Mouse (Mus musculus): ENCODE results near the gene Col4a3. TPM values are rescaled to one million over a fixed set of nuclear protein-coding genes. Genes with fewer than 3 reads are reported as not detected.

The Col4a3 gene
- polyA plus RNA-seq, 1 experiment from 2014 or later = 0.38 TPM

DNA sequence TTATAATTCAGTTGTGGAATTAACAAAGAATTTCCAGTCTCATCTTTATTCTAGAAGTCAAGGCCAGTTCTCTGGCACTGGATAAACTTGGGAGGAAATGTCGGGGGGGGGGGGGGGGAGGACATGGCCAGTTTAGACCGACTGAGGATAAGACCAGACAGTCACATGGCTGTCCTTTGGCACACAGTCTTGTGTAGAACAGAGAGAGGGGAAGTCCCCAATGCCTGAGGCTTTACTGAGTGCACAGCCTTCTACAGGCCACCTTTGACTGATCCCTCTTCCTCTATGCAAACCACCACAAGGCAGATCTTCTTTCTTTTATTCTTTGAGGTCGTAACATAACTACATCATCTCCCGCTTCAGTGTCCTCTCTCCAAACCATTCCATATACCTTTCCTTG lies 49.6 kb downstream of the Col4a3 start:
- 49% methylated on average over 4 of the region's 4 CpGs for WGBS (ENCODE audit: insufficient replicate concordance)
- H3K9ac ChIP-seq (ENCODE audit: low read depth, low read length) = no peak overlapping the region
- H3K4me3 ChIP-seq (ENCODE audit: low read depth, low read length) = no peak overlapping the region
- H3K9me3 ChIP-seq (replicated peaks; ENCODE audit: control insufficient read depth, low read length) = no peaks in the 10 kb centered on the region
- H3K4me2 ChIP-seq (ENCODE audit: low read depth, low read length) = no peak overlapping the region
- ATAC-seq (ENCODE audit: low read depth) = no peak
- no peaks in the 10 kb centered on the region for H3K36me3 ChIP-seq (ENCODE audit: control insufficient read depth, insufficient read depth)
- no peaks in the 10 kb centered on the region for H3K27me3 ChIP-seq (ENCODE audit: control insufficient read depth, insufficient read depth, low read depth, low read length)
- H3K4me1 ChIP-seq (ENCODE audit: control insufficient read depth, low read depth, low read length) = peaks cover 5% of the 10 kb centered on the region
- no peak overlapping the region for H3K27ac ChIP-seq (ENCODE audit: low read length)

- H3K4me2 ChIP-seq (ENCODE audit: low read depth, low read length) = no peak overlapping the region
- WGBS (ENCODE audit: insufficient replicate concordance) = 33% methylated on average over 7 of the region's 7 CpGs
- no peaks in the 10 kb centered on the region for H3K36me3 ChIP-seq (ENCODE audit: control insufficient read depth, insufficient read depth)
- no peak overlapping the region for H3K4me3 ChIP-seq (ENCODE audit: low read depth, low read length)
- H3K27ac ChIP-seq (ENCODE audit: low read length) = peak overlapping the region; percentile 11; the same call in 1 of the 2 replicates
- no peak overlapping the region for H3K9ac ChIP-seq (ENCODE audit: low read depth, low read length)
- H3K4me1 ChIP-seq (ENCODE audit: control insufficient read depth, low read depth, low read length) = peaks cover 5% of the 10 kb centered on the region
- H3K9me3 ChIP-seq (replicated peaks; ENCODE audit: control insufficient read depth, low read length) = no peaks in the 10 kb centered on the region
- peak; percentile 99 for ATAC-seq (ENCODE audit: low read depth)
- H3K27me3 ChIP-seq (ENCODE audit: control insufficient read depth, insufficient read depth, low read depth, low read length) = no peaks in the 10 kb centered on the region
Observed at GRCm38 (mm10) chr1:82637414-82637813, 50.7 kb downstream of the Col4a3 start.

DNA sequence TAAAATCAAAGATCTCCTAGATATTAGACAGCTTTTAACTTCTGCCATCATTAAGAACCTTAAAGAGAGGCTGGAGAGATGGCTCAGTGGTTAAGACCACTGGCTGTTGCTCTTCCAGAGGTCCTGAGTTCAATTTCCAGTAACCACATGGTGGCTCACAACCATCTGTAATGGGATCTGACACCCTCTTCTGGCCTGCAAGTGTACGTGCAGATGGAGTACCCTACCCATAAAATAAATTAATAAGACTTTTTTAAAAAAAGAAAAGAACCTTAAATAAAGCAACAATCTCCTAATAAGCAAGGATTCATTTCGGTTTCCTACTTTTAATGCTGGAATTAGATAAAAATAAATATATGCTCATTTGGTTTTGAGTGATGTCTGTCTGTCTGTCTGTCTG lies 51.7 kb downstream of the Col4a3 start:
- Histone ChIP-seq H3K27ac (ENCODE audit: low read length) (no peak overlapping the region), H3K4me1 (ENCODE audit: control insufficient read depth, low read depth, low read length) (peaks cover 5% of the 10 kb centered on the region), H3K9me3 (replicated peaks; ENCODE audit: control insufficient read depth, low read length) (no peaks in the 10 kb centered on the region), H3K36me3 (ENCODE audit: control insufficient read depth, insufficient read depth) (no peaks in the 10 kb centered on the region), H3K4me3 (ENCODE audit: low read depth, low read length) (no peak overlapping the region), H3K9ac (ENCODE audit: low read depth, low read length) (no peak overlapping the region), H3K27me3 (ENCODE audit: control insufficient read depth, insufficient read depth, low read depth, low read length) (no peaks in the 10 kb centered on the region), H3K4me2 (ENCODE audit: low read depth, low read length) (no peak overlapping the region)
- no peak for ATAC-seq (ENCODE audit: low read depth)
- 80% methylated on average over 2 of the region's 2 CpGs for WGBS (ENCODE audit: insufficient replicate concordance)

- H3K27me3 ChIP-seq (ENCODE audit: control insufficient read depth, insufficient read depth, low read depth, low read length) = no peaks in the 10 kb centered on the region
- no peak for ATAC-seq (ENCODE audit: low read depth)
- H3K36me3 ChIP-seq (ENCODE audit: control insufficient read depth, insufficient read depth) = no peaks in the 10 kb centered on the region
- peak overlapping the region; percentile 65 for H3K4me2 ChIP-seq (ENCODE audit: low read depth, low read length)
- peaks cover 5% of the 10 kb centered on the region for H3K4me1 ChIP-seq (ENCODE audit: control insufficient read depth, low read depth, low read length)
- H3K9ac ChIP-seq (ENCODE audit: low read depth, low read length) = 0 out of 2 replicates have a peak overlapping the region, but pooled peaks have one; percentile 43
- no peak overlapping the region for H3K27ac ChIP-seq (ENCODE audit: low read length)
- peak overlapping the region; percentile 44 for H3K4me3 ChIP-seq (ENCODE audit: low read depth, low read length)
- 25% methylated on average over 18 of the region's 18 CpGs for WGBS (ENCODE audit: insufficient replicate concordance)
- no peaks in the 10 kb centered on the region for H3K9me3 ChIP-seq (replicated peaks; ENCODE audit: control insufficient read depth, low read length)
Observed at GRCm38 (mm10) chr1:82641316-82641987, 54.7 kb downstream of the Col4a3 start.

- Histone ChIP-seq H3K9me3 (replicated peaks; ENCODE audit: control insufficient read depth, low read length) (no peaks in the 10 kb centered on the region), H3K27me3 (ENCODE audit: control insufficient read depth, insufficient read depth, low read depth, low read length) (no peaks in the 10 kb centered on the region), H3K4me2 (ENCODE audit: low read depth, low read length) (peak overlapping the region; percentile 47), H3K27ac (ENCODE audit: low read length) (peak overlapping the region; percentile 46), H3K4me3 (ENCODE audit: low read depth, low read length) (peak overlapping the region; percentile 24; the same call in 1 of the 2 replicates), H3K36me3 (ENCODE audit: control insufficient read depth, insufficient read depth) (no peaks in the 10 kb centered on the region), H3K9ac (ENCODE audit: low read depth, low read length) (no peak overlapping the region), H3K4me1 (ENCODE audit: control insufficient read depth, low read depth, low read length) (peaks cover 4% of the 10 kb centered on the region)
- WGBS (ENCODE audit: insufficient replicate concordance) = 18% methylated on average over 10 of the region's 10 CpGs
- peak; percentile 95 for ATAC-seq (ENCODE audit: low read depth)
Observed at GRCm38 (mm10) chr1:82647989-82648388, 61.3 kb downstream of the Col4a3 start.

- H3K27me3 ChIP-seq (ENCODE audit: control insufficient read depth, insufficient read depth, low read depth, low read length) = no peaks in the 10 kb centered on the region
- H3K4me3 ChIP-seq (ENCODE audit: low read depth, low read length) = no peak overlapping the region
- H3K4me2 ChIP-seq (ENCODE audit: low read depth, low read length) = no peak overlapping the region
- H3K9ac ChIP-seq (ENCODE audit: low read depth, low read length) = no peak overlapping the region
- WGBS (ENCODE audit: insufficient replicate concordance) = 85% methylated on average over 4 of the region's 4 CpGs
- no peaks in the 10 kb centered on the region for H3K9me3 ChIP-seq (replicated peaks; ENCODE audit: control insufficient read depth, low read length)
- ATAC-seq (ENCODE audit: low read depth) = no peak
- no peak overlapping the region for H3K27ac ChIP-seq (ENCODE audit: low read length)
- H3K36me3 ChIP-seq (ENCODE audit: control insufficient read depth, insufficient read depth) = no peaks in the 10 kb centered on the region
- peaks cover 4% of the 10 kb centered on the region for H3K4me1 ChIP-seq (ENCODE audit: control insufficient read depth, low read depth, low read length)
Observed at GRCm38 (mm10) chr1:82650868-82651267, 64.1 kb downstream of the Col4a3 start.

DNA sequence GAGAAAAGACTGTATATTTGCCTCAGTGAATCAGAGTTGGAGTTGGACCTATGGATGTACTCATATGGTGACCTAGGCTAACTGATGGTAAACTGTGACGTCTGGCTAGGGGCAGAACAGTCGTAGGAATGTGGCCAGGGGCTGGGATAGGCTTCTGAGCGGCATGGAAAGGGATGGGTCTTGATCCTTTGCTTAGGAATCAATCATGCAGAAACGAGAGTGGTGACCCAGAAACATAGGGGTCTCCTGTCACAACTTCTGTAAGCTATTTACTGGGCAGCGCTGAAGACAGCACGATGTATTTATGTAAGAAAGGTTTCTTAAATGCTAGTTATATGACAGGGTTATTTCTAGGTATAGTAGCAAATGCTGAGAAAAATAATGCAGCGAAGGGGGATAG lies 67.3 kb downstream of the Col4a3 start:
- no peaks in the 10 kb centered on the region for H3K4me1 ChIP-seq (ENCODE audit: control insufficient read depth, low read depth, low read length)
- no peak for ATAC-seq (ENCODE audit: low read depth)
- no peak overlapping the region for H3K27ac ChIP-seq (ENCODE audit: low read length)
- no peak overlapping the region for H3K4me2 ChIP-seq (ENCODE audit: low read depth, low read length)
- no peak overlapping the region for H3K9ac ChIP-seq (ENCODE audit: low read depth, low read length)
- H3K4me3 ChIP-seq (ENCODE audit: low read depth, low read length) = no peak overlapping the region
- WGBS (ENCODE audit: insufficient replicate concordance) = 46% methylated on average over 7 of the region's 7 CpGs
- H3K36me3 ChIP-seq (ENCODE audit: control insufficient read depth, insufficient read depth) = no peaks in the 10 kb centered on the region
- H3K9me3 ChIP-seq (replicated peaks; ENCODE audit: control insufficient read depth, low read length) = no peaks in the 10 kb centered on the region
- H3K27me3 ChIP-seq (ENCODE audit: control insufficient read depth, insufficient read depth, low read depth, low read length) = no peaks in the 10 kb centered on the region

GRCm38 (mm10) chr1:82656452-82656851 lies 69.7 kb downstream of the Col4a3 start:
- H3K9me3 ChIP-seq (replicated peaks; ENCODE audit: control insufficient read depth, low read length) = no peaks in the 10 kb centered on the region
- H3K4me1 ChIP-seq (ENCODE audit: control insufficient read depth, low read depth, low read length) = no peaks in the 10 kb centered on the region
- no peaks in the 10 kb centered on the region for H3K27me3 ChIP-seq (ENCODE audit: control insufficient read depth, insufficient read depth, low read depth, low read length)
- H3K9ac ChIP-seq (ENCODE audit: low read depth, low read length) = no peak overlapping the region
- H3K4me3 ChIP-seq (ENCODE audit: low read depth, low read length) = no peak overlapping the region
- 52% methylated on average over 3 of the region's 3 CpGs for WGBS (ENCODE audit: insufficient replicate concordance)
- H3K4me2 ChIP-seq (ENCODE audit: low read depth, low read length) = no peak overlapping the region
- no peak overlapping the region for H3K27ac ChIP-seq (ENCODE audit: low read length)
- ATAC-seq (ENCODE audit: low read depth) = no peak
- no peaks in the 10 kb centered on the region for H3K36me3 ChIP-seq (ENCODE audit: control insufficient read depth, insufficient read depth)

DNA sequence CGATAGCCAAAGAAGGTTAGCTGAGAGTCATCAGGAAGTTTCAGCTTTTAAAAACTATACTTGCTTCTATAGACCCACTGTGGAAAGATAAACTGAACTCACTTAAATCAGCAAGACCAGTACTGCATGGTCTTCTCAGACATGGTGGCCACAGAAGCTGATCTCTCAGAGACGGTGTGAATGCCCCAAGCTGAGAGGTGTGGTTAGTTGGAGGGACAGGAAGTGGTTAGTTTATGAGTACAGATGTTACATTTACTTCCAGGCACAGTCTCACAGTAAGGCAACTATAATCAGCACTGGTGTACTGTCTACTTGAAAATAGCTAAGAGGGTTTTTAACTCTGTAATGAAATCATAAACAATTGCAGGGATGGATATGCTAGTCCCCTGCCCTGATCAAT lies 75.5 kb downstream of the Col4a3 start:
- ATAC-seq (ENCODE audit: low read depth) = no peak
- H3K27me3 ChIP-seq (ENCODE audit: control insufficient read depth, insufficient read depth, low read depth, low read length) = no peaks in the 10 kb centered on the region
- H3K9me3 ChIP-seq (replicated peaks; ENCODE audit: control insufficient read depth, low read length) = no peaks in the 10 kb centered on the region
- H3K27ac ChIP-seq (ENCODE audit: low read length) = no peak overlapping the region
- H3K9ac ChIP-seq (ENCODE audit: low read depth, low read length) = no peak overlapping the region
- H3K4me2 ChIP-seq (ENCODE audit: low read depth, low read length) = no peak overlapping the region
- no peak overlapping the region for H3K4me3 ChIP-seq (ENCODE audit: low read depth, low read length)
- H3K4me1 ChIP-seq (ENCODE audit: control insufficient read depth, low read depth, low read length) = no peaks in the 10 kb centered on the region
- 54% methylated on average over 2 of the region's 2 CpGs for WGBS (ENCODE audit: insufficient replicate concordance)
- no peaks in the 10 kb centered on the region for H3K36me3 ChIP-seq (ENCODE audit: control insufficient read depth, insufficient read depth)

Measured in liver, embryonic 16.5 days (tissue).